Mouse (Mus musculus): ENCODE data around the gene Nfia.

The Nfia gene

DNA sequence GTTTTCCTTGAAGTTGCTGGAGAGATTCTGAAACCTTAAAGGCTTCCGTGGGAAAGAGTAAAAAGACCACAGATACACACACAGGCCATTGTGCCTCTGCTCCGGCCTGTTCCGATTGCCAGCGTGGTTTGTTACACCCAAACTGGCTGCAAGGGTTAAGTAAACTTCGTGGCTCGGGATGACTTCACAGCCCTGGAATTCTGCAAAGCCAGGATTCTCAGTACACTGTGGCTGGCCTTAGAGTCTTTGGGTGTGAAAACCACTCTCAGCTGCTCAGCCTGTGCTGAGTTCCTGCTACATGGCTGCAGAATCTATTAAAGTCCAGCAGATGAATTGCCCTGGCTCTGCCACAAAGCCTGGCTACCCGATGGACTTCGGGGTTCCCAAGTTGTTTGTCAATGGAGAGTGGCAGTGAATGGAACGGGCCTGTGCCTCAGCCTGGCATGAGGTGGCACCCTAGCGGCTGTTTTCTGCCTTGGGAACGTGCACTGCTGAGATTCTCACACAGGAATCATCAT lies 231.6 kb downstream of the Nfia start:
- peak; percentile 77 for DNase-seq (ENCODE audit: low spot score)

DNA sequence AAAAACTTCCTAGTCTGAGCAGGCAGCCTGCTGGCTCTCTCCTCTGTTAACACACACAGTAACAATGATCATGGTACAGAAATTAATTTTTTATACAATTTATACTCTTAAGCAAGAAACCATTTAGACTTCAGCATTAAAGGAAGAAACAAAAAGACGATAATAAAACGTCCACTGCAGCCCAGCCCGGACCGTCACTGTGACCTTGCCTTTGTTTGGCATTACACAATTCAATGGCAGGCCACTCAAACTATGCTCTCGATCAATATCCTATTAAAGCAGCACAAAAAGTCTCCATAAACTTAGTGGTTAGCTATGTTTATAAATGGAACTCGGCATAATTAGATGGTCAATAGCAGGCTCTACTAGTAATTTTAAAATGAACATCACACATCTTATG lies 232.5 kb downstream of the Nfia start:
- DNase-seq (ENCODE audit: low spot score) = no peak

DNA sequence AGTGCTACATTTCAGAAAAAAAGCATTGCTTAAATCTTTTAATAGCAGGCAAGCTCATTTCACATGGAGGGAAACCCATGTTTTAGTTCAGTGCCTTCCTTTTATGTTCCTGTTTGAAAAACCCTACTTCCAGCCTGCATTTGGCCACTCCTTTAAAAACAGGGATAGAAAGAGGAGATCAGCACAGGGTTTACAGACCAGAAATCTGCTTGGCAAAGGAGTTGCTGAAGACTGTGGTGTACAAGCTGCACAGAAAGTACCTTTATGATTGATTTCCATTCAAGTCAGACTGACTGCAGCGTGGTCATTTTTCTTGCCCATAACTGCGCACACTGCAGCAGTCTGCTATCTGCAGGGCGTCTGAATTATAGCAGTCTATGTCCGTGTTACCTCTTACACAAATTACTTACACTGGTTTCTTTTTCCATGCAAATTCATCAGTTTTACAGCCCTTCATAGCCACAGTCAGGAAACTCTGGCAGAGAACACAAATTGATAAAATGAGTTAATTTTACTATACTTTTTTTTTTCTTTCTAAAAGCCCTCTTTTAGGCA lies 236.4 kb downstream of the Nfia start:
- no peak for DNase-seq (ENCODE audit: low spot score)

DNA sequence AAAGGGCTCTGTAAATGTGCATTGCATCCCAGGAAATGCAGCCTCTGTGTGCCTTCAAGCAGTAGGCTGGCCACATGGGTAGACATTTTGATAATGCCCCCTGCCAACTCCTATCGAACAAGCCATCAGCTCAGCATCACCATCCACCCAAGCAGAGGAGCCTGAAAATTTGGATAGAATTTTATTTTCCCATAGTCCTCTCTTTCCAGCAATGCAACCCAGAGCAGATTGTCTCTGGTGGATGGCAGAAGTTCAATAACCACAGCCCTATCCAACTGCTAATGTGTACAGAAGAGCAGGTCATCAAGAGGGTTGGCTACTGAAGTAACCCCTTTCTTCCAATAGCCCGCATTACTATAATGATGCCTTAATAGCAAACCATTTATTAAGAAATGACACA lies 237.4 kb downstream of the Nfia start:
- DNase-seq (ENCODE audit: low spot score) = no peak

DNA sequence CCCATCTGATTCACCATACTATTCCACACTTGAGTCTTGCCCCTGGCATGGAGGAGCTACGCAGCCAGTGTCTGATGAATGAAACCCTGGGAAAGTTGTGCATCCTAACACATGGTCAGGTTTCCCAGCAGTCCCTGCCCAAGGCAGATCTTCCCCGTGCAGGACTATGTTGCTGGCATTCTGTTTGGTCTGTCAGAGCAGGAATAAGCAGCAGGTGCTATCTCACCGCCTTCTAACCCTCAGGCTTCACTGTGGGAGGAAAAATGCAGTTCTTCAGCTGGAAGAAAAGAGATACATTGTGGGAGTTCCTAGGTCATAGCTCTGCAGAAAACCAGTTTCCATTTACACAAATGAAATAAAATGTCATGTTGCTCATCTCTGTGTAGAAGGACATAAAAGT lies 247.3 kb downstream of the Nfia start:
- no peak for DNase-seq (ENCODE audit: low spot score)

DNA sequence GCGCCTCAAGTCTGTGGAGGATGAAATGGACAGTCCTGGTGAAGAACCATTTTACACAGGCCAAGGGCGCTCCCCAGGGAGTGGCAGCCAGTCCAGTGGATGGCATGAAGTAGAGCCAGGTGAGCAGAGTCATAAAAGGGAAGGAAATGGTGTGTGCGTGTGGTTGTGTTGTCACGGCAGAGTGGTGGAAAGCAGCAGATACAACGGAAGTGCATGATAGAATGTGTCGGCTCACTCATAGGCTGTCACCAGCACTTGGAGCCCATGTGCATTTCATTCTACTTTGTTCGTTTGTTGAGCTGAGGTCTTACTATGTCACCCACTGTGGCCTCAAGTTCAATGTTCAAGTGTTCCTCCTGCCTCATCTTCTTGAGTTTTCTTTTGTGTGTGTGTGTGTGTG lies 248.3 kb downstream of the Nfia start:
- no peak for DNase-seq (ENCODE audit: low spot score)

DNA sequence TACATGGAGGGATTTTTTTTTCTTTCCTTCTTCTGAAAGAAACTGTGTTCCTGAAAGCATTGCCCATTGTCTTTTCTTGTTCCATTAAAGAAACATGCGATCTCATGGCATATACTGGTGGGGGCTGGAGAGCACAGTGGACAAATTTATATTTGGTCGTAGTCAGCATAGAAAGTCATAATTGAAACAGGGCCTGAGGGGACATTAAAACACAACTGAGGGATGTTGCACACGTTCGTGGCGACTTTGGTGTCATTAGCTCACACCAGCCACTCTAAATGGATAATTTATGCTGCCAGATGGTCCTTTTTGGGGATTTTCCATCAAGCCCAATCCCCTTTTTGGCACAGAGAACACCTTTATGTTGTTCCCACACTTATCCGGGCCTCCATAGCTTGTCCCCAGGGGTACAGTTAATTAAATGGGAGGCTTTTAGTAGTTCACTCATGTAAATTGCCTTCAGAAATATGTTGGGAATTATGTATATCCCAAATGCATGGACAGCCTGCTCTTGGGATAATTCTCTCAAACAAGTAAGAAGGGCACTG lies 250.8 kb downstream of the Nfia start:
- no peak for DNase-seq (ENCODE audit: low spot score)

DNA sequence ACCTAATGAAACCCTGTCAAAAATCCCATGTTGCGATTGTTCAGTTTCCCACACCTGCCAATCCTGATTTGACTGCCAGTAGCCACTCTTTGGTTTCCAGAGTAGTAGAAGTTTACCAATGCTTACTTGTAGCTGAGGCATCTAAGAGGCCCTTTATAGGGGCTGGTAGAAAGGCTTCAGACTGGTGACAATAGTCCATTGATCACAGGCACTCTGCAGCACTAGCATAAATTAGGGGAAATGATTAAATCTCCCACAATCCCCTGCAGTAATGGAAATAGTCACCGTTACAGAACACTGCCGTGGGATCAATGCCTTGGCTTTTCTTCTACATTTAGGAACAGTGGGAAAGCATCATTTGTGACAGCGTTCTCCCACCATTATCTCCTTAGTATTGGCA lies 254.9 kb downstream of the Nfia start:
- no peak for DNase-seq (ENCODE audit: low spot score)

DNA sequence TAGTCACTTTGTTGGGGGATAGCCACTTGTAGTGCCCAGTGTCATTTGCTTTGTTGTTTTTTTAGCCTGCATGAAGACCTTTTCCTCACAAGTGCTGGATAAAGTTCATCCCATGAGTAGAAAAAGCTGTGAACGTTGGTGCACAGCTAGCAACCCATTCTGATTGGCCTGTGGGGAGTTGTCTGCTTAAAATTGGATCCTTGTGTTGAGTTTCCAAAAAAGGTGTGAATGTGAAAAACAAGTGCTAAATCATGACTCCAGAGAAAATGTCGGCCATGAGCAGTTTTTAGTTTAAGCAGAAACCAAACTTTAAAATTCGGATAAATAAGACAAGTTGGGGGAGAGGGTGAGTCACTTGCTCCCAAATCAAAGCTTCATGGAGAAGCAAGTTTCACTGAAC lies 259.3 kb downstream of the Nfia start:
- no peak for DNase-seq (ENCODE audit: low spot score)

DNA sequence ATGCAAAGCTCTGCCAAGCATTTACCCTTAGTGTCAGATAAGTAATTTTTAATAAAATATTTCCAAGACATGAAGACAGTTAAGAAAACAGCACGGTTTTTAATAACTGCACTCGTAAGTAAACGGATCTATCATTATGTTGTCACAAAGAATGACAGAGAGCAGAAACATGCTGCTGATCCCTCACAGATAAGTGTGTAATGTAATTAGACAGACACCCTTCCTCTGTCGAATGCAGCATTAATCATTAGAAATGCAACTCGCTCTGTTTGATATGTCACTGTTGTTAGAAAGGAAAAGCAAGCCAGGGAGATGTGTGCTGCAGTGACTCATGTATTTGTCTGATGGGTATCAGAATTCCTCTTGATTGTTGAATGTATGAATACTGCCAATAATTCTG lies 259.8 kb downstream of the Nfia start:
- DNase-seq (ENCODE audit: low spot score) = no peak

DNA sequence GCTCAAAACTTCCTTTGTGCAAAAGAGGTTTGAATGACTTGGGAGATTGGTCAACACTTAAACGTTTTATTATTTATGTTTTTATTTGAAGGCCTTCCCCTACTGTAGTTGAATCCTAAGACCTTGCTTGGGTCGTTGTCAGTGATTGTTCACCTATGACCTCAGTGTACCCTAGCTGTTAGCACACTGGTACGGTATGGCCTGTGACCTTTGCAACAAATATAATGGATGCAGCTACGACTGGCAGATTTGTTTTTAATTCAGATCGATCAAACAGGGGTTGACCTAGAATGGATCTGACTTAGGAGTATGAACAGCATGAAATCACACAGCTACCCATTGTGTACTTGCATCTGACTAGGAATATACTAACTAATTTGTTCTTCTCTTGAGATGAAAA lies 266.6 kb downstream of the Nfia start:
- DNase-seq (ENCODE audit: low spot score) = no peak

DNA sequence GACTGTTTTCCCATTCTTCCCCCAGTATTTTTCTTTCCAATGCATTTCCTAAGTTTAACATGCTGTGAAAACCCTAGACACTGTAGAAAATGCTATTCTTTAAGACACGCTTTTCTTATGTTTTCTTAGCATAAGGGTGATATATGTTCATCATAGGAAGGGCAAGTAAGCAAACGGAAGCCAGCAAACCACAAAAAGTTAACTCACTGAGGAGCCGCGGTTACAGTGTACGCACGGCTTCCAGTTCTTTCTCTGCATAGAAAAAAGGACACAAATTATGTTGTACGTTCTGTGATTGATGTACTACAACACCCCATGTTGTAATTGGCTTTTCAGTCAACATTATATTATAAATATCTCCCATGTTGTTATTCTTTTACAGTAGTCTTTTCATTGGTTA lies 267.6 kb downstream of the Nfia start:
- no peak for DNase-seq (ENCODE audit: low spot score)

DNA sequence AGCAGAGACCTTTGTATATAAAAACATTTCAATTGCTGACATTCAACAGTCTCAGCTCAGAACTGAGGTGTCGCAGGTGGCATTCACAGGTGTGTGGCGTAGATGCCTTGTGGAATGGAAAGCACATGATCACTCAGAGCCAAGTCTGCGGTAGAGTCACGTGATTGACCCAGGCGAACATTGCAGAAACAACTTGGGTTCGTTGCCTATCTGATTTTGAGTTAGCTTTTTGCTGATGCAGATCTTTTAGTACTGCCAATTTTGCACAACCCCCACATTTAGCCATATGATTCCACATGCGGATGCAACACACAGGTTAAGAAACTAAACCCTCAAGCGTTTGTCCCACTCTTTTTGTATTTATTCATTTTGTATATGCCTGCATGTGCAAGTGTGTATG lies 272.1 kb downstream of the Nfia start:
- no peak for DNase-seq (ENCODE audit: low spot score)

DNA sequence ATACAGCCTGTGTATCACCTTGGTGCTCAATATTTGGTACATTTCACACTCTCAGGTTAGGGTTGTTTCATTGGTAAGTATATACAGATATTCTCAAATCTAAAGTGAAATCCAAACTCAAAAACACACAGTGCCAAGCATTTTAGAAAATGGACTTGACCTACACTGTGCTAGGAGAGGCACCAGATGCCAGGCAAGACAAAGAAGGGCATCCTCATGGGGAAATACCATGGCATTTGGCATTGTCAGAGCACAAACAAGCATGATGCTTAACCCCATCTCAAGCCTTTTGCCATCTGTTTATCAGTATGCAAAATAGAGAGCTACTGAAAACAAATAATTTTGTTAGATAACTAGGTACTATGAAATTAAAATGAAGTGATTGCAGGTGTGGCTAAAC lies 274.8 kb downstream of the Nfia start:
- DNase-seq (ENCODE audit: low spot score) = no peak

DNA sequence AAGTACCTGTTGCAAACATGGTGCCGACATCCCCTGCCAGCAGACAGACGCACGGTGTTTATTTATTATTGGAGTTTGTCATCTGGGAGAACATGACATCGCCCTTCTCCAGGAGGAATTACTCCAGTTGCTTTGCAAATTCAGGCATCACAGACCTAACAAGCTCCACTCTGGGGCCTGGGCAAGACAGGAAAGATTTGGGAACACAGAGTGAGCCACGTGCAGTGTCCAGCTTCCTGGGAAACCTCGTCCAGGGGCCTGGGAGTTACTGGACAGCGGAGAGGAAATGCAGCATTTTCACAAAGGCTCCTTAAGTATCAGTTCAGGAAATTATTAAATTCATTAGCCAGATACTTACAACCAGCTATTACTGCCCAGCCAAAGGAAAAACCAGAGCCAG lies 277.1 kb downstream of the Nfia start:
- no peak for DNase-seq (ENCODE audit: low spot score)

DNA sequence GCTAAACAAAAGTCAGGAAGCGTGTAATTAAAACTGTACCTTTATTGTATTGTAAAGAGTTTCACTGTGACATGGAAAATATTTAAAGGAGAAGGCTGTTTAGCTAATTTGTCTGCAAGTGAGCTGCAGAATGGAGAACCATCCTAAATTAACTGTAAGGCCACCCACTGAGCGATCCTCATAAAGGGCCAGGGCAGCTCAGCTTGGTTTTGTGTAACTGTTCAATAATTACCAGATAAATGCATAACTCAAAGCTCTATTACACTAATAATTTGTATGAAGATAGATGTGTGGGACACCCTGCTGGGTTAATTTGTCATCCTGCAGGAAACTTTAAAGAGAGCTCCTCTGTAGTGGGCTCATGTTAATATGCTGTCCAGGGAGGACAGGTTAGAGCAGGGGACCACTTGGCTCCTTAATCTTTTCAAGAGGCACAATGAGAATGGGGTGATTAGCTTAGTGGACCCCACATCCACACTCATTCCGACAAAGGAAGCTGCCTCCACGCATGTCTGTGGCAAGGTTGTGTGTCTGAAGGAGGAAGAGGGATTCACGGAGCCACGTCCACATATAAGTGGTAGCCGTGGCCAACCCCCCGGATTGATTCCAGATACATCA lies 277.6 kb downstream of the Nfia start:
- DNase-seq (ENCODE audit: low spot score) = no peak

DNA sequence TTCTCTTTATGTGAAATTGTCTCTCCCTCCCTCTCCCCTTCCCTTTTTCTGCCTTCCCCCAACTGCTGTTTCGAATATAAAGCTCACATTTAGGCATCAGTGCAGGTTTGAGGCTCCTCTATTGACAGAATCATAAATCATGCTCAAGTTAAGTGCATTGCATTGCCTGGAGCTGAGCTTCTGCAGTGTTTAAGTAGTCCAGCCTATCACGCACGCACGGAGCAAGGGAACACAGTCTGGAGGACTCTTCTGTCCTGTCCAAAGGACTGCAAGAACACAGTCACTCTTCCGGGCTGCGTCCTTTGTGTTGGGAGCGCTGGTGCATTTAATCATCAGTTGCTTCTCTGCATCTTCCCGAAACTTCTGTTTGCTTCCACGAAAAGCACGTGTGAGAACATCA lies 278.2 kb downstream of the Nfia start:
- peak; percentile 52 for DNase-seq (ENCODE audit: low spot score)

DNA sequence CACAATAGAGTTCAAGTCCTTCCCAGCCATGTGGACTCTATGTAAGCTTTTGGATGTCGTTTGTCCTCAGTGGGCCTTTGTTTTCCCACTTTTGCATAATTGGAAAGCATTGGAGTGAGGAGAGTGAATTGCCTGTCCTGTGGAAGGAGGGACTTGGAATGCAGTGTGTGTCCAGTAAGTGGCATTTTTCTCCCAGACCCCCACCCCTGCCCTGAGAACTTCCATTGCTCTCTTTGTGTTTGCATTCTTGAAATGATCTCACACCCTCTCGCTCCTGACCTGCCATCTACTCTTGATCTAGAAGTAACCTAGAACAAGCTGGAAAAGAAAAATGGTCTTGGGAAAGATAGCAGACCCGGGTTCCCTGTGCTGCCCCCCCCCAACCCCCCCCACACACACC lies 278.8 kb downstream of the Nfia start:
- DNase-seq (ENCODE audit: low spot score) = no peak

DNA sequence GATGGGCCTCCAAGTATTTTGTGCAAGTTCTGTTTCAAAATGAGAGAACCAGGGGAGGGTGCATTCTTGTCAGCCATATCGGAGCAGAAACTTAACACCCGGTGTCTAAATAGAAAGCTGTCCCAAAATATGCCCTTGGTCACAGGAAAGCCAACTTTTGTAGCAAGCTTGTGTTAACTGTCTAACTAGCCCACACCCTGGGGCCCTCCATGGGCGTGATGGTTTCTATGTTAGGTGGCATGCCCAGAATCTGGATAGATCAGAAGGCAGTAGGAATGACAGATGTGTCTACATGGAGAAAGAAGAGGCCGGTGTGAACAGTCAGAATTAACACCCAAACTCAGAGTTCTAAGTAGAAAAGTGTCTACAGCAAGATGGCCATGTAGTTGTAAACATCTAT lies 282.5 kb downstream of the Nfia start:
- DNase-seq (ENCODE audit: low spot score) = no peak

DNA sequence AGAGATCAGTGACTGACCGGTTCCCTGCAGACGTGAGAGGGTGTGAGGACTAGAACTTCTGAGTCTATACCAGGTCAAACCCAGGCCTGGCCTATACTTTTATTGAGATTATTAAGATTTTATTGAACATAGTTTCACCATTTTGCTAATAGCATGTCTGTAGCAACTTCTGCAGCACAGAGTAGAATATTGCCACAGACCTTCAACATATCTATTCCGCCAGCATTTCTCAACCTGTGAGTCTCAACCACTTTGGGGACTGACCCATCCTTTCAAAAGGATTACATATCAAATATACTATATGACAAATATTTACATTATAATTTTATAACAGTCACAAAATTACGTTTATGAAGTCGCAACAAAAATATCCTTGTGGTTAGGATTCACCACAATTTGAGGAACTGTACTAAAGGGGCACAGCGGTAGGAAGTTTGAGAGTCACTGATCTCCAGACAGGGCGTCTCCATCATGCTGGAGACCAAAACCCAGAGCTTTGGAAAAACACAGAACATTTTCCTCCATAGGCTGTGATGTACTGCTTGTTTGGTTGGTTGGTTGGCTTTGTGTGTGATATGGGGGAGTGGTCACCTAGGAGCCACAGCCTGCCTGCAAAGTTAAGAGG lies 284.0 kb downstream of the Nfia start:
- no peak for DNase-seq (ENCODE audit: low spot score)

DNA sequence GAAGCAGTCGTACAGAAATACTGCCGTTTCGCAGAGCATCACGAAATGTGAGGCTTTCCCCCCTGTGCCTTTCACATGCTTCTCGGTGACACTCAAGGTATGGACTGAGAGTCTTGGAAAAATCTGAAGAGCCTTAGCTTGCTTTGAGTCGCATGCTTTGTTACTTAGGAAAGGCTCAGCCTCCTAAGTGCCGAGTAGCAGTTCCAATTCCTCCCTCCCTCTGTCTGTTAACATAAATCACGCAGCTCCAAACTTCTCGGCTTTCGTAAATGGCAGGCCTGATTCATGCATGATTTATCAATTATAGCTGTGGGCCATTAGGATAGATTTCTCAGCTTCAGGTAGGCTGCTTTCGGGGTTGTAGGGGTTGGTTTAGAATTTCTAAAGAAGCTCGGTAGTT lies 284.7 kb downstream of the Nfia start:
- DNase-seq (ENCODE audit: low spot score) = no peak

DNA sequence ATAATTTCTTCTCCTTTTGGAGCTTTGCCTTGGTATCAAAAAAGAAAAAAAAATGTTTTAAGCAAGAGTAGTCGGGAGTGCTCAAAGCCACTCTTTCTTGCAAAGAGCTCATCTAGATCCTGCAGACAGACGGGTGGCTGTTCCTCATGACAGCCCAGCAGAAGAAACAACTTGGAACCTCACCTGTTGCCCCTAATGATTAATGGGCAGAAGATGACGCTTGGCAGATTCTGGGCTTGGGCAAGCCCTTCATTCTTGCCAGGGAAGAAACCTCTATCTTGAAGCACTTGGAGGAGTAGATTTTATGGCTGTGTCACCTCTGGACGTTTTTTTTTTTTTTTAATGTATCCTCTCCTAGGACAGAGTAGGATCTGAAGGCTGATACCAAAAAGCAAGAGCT lies 285.2 kb downstream of the Nfia start:
- DNase-seq (ENCODE audit: low spot score) = no peak

DNA sequence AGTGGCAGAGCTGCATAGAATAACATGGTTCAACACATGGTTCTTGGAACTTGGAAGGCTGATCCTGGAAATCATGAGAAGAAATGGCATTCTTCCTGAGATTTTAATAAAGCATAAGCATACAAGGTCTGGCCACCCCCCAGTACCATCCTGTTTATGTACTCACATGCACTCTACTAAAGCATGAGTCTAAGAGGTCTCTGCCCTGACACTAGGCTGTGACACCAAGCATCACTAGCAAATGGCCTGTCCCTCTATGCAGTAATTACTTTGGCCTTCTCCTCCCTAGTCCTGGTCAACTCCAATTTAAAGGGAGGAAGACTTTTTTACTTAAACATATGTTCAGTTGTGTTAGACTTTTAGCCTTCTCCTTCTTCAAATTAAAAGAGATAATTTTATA lies 285.6 kb downstream of the Nfia start:
- no peak for DNase-seq (ENCODE audit: low spot score)

DNA sequence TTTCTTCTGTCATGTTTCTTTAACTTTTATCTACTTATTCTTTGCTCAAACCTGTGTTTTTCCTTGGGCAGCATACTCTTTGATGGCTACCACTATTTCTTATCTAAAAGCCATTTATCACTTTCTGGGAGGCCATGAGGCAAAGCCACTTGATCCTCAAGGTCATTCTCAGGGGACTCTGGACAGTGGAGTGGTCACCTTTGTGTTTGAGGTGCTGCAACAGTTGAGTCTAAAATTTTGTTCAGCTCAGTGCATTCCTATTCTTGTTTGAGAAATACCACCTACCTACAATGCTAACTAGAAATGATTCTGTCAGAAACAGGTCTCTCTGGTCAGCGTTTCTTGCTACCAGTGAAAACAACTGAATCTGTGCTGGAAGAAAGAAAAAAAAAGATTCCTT lies 288.1 kb downstream of the Nfia start:
- no peak for DNase-seq (ENCODE audit: low spot score)

Data from embryo, embryonic 10.5 days (tissue).